ENCODE assay signal across 9 mouse cellular contexts in genomic region chr19:58453581-58453980, GRCm38 (mm10). TPM values are rescaled to one million over a fixed set of nuclear protein-coding genes. Genes with fewer than 3 reads are reported as not detected.
DNase-seq lines count a peak whose midpoint lies in the region; ATAC-seq and TF ChIP-seq lines count a peak whose summit lies in the region.
"Had no signal": no experiment of that assay in that cellular context is flagged by ENCODE, and none has a peak within 500 bp of the region (broad histone marks: within the 10 kb centered on the region; RNA-seq: fewer than 3 reads in every experiment).

No protein-coding gene starts in this region.

- H3K9ac ChIP-seq in lung, embryonic 14.5 days: peak overlapping the region; percentile 38

- H3K4me3 ChIP-seq in cerebellum, adult 2 months (replicated peaks; ENCODE audit: insufficient read depth, low read depth, low read length): no peak overlapping the region
- H3K4me3 ChIP-seq in heart, embryonic 10.5 days: peak overlapping the region; percentile 68
- H3K4me3 ChIP-seq in lung, embryonic 14.5 days (ENCODE audit: low read depth, low read length): peak overlapping the region; percentile 49
- peak overlapping the region; percentile 44 for H3K4me3 ChIP-seq in olfactory bulb, adult 2 months (ENCODE audit: insufficient read depth, low read depth, low read length)

- H3K4me2 ChIP-seq in lung, embryonic 14.5 days: peak overlapping the region; percentile 96

- H3K9me3 ChIP-seq in heart, embryonic 10.5 days: no peaks in the 10 kb centered on the region
- H3K9me3 ChIP-seq in lung, embryonic 14.5 days (ENCODE audit: low read depth, low read length): no peaks in the 10 kb centered on the region

- peaks cover 2% of the 10 kb centered on the region; the same call in 1 of the 2 replicates for H3K27me3 ChIP-seq in cerebellum, adult 2 months (ENCODE audit: control insufficient read depth, insufficient read depth, low read length)
- H3K27me3 ChIP-seq in heart, embryonic 10.5 days (ENCODE audit: insufficient read depth, poor library complexity, severe bottlenecking): peaks cover 80% of the 10 kb centered on the region
- H3K27me3 ChIP-seq in lung, embryonic 14.5 days (ENCODE audit: insufficient read depth, low read length): peaks cover 37% of the 10 kb centered on the region

- no peak overlapping the region for H3K27ac ChIP-seq in cerebellum, adult 2 months (ENCODE audit: insufficient read depth, low read length)
- 0 out of 2 replicates have a peak overlapping the region, but pooled peaks have one; percentile 19 for H3K27ac ChIP-seq in heart, embryonic 10.5 days
- no peak overlapping the region for H3K27ac ChIP-seq in lung, embryonic 14.5 days (ENCODE audit: low read depth)
- H3K27ac ChIP-seq in olfactory bulb, adult 2 months (ENCODE audit: insufficient read depth, low read depth, low read length): no peak overlapping the region

- TF ChIP-seq CTCF in cerebellum, adult 2 months (IDR thresholded peaks at IDR 0.05; ENCODE audit: borderline replicate concordance, insufficient read depth, low read depth, low read length): no peak
- TF ChIP-seq CTCF in lung, embryonic 14.5 days (IDR thresholded peaks at IDR 0.05; ENCODE audit: low read depth): no peak
- TF ChIP-seq CTCF in olfactory bulb, adult 2 months (IDR thresholded peaks at IDR 0.05; ENCODE audit: insufficient read depth, low read depth, low read length): no peak

- peak; percentile 11 to 18 for DNase-seq in cerebellum, postnatal 14 days
- DNase-seq in cerebellum, adult 2 months: no peak
- peak; percentile 74 for DNase-seq in heart, embryonic 10.5 days (ENCODE audit: low spot score)
- peak; percentile 76 for DNase-seq in kidney, adult 9 months
- DNase-seq in lung, embryonic 14.5 days: peak; percentile 40
- no peak for DNase-seq in cerebellum, adult 11-12 months

- H3K36me3 ChIP-seq in heart, embryonic 10.5 days: no peaks in the 10 kb centered on the region
- H3K36me3 ChIP-seq in lung, embryonic 14.5 days (ENCODE audit: insufficient read depth): no peaks in the 10 kb centered on the region

- WGBS in cerebellum, adult 2 months: 3% methylated on average over 22 of the region's 22 CpGs
- WGBS in heart, embryonic 10.5 days: 2% methylated on average over 22 of the region's 22 CpGs
- under 1% methylated on average over 22 of the region's 22 CpGs for WGBS in lung, embryonic 14.5 days
- 5% methylated on average over 22 of the region's 22 CpGs for WGBS in olfactory bulb, adult 2 months

- H3K4me1 ChIP-seq in cerebellum, adult 2 months (ENCODE audit: control insufficient read depth, insufficient read depth, low read length): peaks cover 12% of the 10 kb centered on the region; the same call in 1 of the 2 replicates
- peaks cover 44% of the 10 kb centered on the region for H3K4me1 ChIP-seq in heart, embryonic 10.5 days
- H3K4me1 ChIP-seq in lung, embryonic 14.5 days (ENCODE audit: insufficient read depth): peaks cover 15% of the 10 kb centered on the region; the same call in 1 of the 2 replicates
- peaks cover 20% of the 10 kb centered on the region for H3K4me1 ChIP-seq in olfactory bulb, adult 2 months (ENCODE audit: control insufficient read depth, insufficient read depth, low read length)

- peak; percentile 40 for ATAC-seq in common myeloid progenitor, adult 5-6 weeks (replicated peaks; ENCODE audit: low read depth, poor library complexity, severe bottlenecking)
- ATAC-seq in lung, embryonic 14.5 days (ENCODE audit: insufficient read depth): 0 out of 2 replicates have a peak, but pooled peaks have one; percentile 5

- no peak for TF ChIP-seq POLR2A in cerebellum, adult 2 months (IDR thresholded peaks at IDR 0.05; ENCODE audit: borderline replicate concordance, insufficient read depth, low read length)
- no peak for TF ChIP-seq POLR2A in olfactory bulb, adult 2 months (IDR thresholded peaks at IDR 0.05; ENCODE audit: insufficient read depth, low read depth, low read length)

RNA-seq across cellular contexts. Expression of gene Gfra1, which starts 2.1 kb away (rescaled TPM):
- 11.9 and 14.1 TPM in 2 replicates for polyA plus RNA-seq in cerebellum, adult 2 months (2012; rRNA removed)
- total RNA-seq in common myeloid progenitor, adult 5-6 weeks (2017): 0.09 TPM in 1 of 2 replicates, not detected in the other
- polyA plus RNA-seq in heart, embryonic 10.5 days (2016; fragmentation: Nextera tagmentation; extraction: Ambion mirVana): 2.1 and 6.0 TPM in 2 replicates
- 6.7 and 7.7 TPM in 2 replicates for polyA plus RNA-seq in lung, embryonic 14.5 days (2014; fragmentation: Nextera tagmentation; extraction: Ambion mirVana)
- polyA plus RNA-seq in olfactory bulb, adult 2 months (2012; ENCODE audit: insufficient read depth, insufficient read length, low replicate concordance, missing spikeins): not detected in 2 replicates

RNA-seq across cellular contexts. Expression of gene Ccdc172, which starts 58.2 kb away (rescaled TPM):
- not detected in 2 replicates for polyA plus RNA-seq in cerebellum, adult 2 months (2012; rRNA removed)
- total RNA-seq in common myeloid progenitor, adult 5-6 weeks (2017): not detected in 2 replicates
- not detected in 2 replicates for polyA plus RNA-seq in heart, embryonic 10.5 days (2016; fragmentation: Nextera tagmentation; extraction: Ambion mirVana)
- not detected in 2 replicates for polyA plus RNA-seq in lung, embryonic 14.5 days (2014; fragmentation: Nextera tagmentation; extraction: Ambion mirVana)
- polyA plus RNA-seq in olfactory bulb, adult 2 months (2012; ENCODE audit: insufficient read depth, insufficient read length, low replicate concordance, missing spikeins): not detected in 2 replicates
- total RNA-seq: gastrocnemius, postnatal 4 days had no signal

Comparison
In these comparisons a context has a peak if more than half of its experiments do, and no peak if none do; other contexts are left out.
1. DNase-seq: peak in cerebellum, postnatal 14 days (2 of 2), heart, embryonic 10.5 days (single experiment), kidney, adult 9 months (single experiment) and lung, embryonic 14.5 days (single experiment); none in cerebellum, adult 2 months (0 of 2) and cerebellum, adult 11-12 months (single experiment).